Mouse (Mus musculus) granulocyte monocyte progenitor cell, adult 5-6 weeks (primary cell): Measurements from ENCODE around the gene Zfp583. TPM values are rescaled to one million over a fixed set of nuclear protein-coding genes. Genes with fewer than 3 reads are reported as not detected.
"Not testable (repeated sequence)": the region's sequence is repeated elsewhere in the genome, so short reads cannot be mapped to it uniquely, and the experiment has no call there.

ENCODE experiments used
- ATAC-seq: replicated peaks from 2 replicates; pipeline ENCODE4 v1.8.0; 2016; ENCODE audit warnings: mild to moderate bottlenecking, moderate TSS enrichment, inconsistent platforms; ENCODE audit not compliant: poor library complexity, severe bottlenecking
- total RNA-seq, 2 experiments: library from RNA; stranded (forward) in 1 of 2; stranded (reverse) in 1 of 2; fragments of 200-712, 200-1000 nt in 1 of 2; fragments of >200 nt in 1 of 2; fragmentation: Nextera tagmentation in 1 of 2; gene quantifications; 2 replicates each; pipeline ENCODE4 v1.2.3; 2014 to 2017

Gene Zfp583
- total RNA-seq (2014; fragmentation: Nextera tagmentation) (2.5 and 8.0 TPM in 2 replicates), total RNA-seq (2017) (1.3 and 2.1 TPM in 2 replicates)

DNA sequence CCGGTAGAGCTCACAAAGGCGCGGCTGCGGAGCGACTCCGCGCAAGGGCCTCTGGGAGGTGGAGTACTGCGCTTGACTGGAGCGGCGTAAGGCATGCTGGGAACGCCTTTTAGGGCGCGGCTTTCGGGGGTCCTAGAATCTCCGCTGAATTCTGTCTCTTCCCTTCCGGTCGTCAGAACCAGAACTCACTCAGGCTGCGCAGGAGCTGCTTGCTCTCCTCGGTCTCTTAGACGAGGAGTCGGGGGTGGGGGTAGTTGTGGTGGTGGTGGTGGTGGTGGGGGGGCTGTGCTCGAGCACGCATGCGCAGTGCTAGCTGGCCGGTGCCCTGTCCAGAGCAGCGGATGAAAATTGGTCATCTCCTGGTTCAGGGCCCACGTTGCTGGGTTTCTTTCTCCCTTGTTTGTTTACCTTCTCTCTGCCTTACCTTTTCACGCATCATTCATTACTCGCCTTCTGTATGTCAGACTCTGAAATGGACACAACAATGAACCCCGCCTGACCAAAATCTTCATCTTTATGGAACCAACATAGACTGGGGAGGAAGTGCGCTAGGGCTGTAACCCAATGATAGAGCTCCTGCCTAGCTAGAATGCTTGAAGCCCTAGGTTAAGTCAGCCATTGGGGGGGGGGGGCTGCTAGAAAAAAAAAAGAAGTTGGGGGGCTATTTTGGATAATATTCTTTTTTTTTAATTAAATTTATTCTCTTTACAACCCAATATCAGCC is at the start of gene Zfp583:
Gene Zfp583 (minus strand): TSS at position 53 of the 724 bp plus-strand sequence.
- peak; percentile 98 for ATAC-seq

DNA sequence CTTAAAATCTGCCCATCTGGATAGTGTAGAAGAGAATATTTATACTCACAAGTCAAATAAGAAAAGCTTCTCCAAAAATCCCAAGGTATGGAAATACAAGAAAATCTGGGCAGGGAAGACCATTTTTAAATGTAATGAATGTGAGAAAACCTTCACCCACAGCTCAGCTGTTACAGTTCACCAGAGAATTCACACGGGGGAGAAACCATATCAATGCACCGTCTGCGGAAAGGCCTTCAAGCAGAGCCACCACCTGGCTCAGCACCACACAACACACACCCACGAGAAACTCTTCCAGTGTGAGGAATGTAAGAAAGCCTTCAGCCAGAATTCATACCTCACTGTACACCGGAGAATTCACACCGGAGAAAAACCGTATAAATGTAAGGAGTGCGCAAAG is 47.4 kb upstream of the Zfp583 start:
- no peak for ATAC-seq

DNA sequence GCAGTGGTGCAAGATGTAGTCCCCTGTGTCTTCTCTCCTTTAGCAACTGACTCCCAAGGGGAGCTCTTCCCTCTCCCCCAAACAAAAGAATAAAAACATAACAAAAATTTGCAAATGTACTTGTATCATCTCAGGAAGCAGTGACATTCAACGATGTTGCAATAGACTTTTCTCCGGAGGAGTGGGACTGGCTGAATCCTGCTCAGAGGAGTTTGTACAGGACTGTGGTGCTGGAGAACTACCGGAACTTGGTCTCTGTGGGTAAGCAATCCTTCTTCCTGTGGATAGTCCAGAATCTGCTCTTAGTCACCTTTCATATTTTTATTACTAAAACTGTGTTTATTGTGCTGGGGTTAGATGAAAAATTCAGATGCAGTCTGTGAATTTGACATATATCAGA is 41.9 kb upstream of the Zfp583 start:
- peak; percentile 40; the same call in 1 of the 2 replicates for ATAC-seq

DNA sequence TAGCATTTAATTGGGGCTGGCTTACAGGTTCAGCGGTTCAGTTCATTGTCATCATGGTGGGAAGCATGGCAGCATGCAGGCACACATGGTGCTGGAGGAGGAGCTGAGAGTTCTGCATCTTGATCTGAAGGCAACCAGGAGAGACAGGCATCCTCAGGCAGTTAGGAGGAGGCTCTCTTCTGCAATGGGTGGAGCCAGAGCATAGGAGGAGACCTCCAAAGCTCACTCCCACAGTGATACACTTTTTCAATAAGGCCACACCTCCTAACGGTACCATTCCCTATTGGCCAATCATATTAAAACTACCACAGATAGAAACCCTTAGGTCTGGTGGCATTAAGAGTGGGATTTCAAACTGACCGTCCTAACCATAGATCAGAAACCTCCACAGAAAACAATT is 38.4 kb upstream of the Zfp583 start:
- no peak for ATAC-seq

DNA sequence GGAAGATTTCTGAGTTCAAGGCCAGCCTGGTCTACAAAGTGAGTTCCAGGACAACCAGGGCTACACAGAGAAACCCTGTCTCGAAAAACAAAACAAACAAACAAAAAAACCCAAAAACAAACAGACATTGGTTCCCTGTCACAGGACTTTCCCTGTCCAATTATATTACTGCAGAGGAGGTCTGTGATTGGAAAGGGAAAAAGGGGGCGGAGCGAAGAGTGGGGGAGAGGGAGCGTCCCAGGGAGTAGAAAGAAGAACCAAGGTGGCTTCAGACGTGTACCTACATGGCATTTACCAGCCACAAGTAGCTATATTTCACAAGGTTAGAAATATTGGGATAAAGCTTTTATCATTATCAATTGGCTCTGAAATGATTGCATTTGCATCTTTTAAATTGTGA is 37.1 kb upstream of the Zfp583 start:
- ATAC-seq, result not testable (repeated sequence)

DNA sequence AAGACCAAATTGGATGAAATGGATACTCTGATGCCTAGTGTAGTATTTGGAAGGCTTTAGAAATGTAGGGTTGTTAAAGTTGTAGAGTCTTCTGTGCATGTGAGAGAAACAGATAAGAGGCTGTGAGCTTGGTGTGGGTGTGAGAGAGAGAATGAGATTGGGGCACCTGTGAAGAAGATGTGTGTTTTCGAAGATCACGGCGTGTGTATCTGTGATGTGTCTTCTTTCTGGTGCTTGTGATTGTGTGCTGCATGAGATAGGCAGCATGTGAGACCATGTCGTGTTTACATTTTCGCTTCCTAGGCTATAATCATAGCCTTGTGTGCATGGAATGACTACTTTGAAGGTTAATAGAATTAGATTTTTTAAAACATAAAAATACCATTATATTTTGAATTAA is 36.1 kb upstream of the Zfp583 start:
- no peak for ATAC-seq

DNA sequence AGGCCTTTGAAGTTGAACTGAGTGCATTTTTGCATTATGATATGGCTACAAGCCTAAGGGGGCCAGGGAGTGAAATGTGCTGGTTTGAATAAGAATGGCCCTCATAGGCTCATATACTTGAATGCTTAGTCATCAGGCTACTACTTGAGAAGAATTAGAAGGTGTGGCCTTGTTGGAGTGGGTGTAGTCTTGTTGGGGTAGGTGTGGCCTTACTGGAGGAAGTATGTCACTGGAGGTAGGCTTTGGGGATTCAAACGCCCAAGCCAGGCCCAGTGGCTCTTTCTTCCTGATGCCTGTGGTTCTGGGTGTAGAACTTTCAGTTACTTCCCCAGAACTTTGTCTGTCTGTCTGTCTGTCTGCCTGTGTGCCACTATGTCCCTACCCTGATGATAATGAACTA is 33.7 kb upstream of the Zfp583 start:
- ATAC-seq, result no peak

DNA sequence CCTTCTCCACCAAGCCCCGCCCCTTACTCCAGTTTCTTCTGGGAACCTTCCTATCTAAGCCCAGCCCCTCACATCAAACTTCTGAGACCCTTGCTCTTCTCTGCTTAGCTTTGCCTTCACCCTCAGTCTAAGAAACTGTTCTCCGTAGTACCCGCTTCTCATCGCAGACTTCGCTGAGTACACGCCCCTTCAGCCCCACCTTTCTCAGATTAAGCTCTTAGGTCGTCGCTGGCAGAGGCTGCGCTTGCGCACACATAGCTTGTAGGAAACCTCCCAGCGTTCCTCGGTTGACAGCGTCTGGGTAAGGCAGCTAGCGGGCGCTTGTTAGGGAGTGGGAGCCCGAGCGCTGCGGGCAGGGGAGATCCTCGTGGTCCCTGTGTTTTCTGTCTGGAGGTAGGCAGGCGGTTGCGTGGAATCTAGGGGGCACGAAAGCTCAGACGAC is 32.0 kb upstream of the Zfp583 start, which contains the start of gene Zfp78:
Gene Zfp78 (plus strand): TSS at position 234 of the 442 bp plus-strand sequence.
- ATAC-seq, result peak; percentile 65

DNA sequence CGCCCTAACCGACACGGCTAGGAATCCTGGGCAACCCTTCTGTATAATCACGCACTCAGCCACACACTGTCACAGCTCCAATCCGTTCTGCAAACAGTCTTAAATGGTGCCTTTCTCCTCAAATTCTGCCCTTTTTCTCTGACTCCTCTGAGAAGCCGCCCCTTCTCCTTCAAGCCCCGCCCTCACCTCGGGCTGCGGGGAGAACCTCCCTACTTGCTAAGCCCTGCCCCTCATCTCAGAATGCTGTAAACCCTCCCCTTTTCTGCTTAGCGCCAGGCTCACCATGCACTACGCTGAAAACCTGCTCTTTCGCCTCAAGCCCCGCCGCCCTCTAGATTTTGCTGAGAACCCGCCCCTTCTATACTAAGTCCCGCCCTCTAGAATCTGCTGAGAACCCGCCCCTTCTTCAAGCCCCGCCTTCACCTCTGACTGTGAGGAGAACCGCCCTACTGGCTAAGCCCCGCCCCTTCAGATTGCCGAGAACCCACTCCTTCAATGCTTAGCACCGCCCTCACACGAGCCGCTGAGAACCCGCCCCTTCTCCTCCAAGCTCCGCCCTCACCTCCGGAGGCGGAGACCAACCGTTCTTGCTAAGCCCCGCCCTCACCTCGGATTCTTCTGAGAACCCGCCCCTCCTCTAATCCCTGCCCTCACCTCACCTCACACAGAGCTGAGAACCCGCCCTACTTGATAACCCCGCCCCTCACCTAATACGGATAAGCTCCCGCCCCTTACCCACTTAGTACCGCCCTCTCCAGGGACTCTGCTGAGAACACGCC is 31.4 kb upstream of the Zfp583 start:
- ATAC-seq, result peak; percentile 76

DNA sequence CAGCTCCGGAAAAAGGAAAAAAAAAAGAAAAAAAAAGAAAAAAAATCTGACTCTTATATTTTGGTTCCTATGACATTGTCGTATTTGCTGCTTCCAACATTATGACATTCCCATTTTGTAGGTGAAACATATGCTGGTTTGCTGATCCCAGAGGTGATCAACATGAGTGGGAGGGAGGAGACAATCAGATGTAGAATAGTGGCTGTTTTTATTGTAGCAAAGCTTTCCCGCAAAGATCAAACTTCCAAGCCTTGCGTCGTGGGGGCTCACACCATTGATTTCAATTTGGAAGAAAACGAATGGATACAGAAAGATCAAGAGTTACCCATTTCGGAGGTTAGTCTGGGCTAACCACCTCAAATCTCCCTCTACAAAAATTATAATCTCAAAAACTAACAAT is 30.7 kb upstream of the Zfp583 start:
- ATAC-seq, result no peak

DNA sequence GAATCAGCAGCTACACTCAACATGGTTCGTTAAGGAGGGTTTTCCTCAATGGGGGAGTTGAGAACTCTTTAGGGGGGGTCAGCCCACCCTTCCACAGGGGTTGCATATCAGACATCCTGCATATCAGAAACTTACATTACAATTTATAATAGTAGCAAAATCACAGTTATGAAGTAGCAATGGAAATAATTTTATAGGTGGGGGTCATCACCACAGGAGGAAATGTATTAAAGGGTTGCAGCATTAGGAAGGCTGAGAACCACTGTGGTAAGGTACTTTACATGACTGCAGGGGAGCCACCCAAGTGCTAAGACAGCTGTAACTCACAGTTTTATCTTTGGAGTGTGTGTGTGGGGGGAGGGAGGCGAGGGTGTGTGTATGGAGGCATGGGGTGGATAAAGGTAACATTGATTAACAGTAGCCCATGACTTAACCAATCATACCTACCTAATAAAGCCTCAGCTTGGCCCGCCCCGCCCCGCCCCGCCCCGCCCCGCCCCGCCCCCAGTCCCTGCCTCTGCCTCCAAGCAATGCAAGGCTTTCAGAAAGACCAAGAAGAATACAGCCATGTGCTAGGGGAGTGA is 29.5 kb upstream of the Zfp583 start:
- ATAC-seq, result no peak

DNA sequence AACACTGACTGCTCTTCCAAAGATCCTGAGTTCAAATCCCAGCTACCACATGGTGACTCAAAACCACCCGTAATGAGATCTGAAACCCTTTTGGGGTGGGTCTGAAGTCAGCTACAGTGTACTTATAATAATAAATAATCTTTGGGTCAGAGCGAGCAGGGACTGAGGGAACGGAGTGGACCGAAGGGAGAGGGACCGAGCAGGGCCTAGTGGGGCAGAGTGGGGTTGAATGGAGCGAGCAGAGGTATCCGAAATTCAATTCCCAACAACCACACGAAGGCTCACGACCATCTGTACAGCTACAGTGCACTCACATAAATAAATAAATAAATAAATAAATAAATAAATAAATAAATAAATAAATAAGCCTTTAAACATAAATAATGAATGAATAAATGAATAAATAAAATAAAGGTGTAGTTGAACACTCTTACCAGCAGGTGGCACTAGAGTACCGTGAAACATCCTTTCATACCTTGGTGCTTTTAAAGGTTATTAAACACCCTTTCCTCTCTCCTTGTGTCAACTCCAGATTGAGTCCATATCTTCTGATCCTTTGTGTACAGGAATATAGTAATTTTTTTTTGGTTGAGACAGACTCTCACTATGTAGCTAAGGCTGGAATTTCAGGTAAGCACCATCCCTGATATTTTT is 28.0 kb upstream of the Zfp583 start:
- ATAC-seq, result no peak

DNA sequence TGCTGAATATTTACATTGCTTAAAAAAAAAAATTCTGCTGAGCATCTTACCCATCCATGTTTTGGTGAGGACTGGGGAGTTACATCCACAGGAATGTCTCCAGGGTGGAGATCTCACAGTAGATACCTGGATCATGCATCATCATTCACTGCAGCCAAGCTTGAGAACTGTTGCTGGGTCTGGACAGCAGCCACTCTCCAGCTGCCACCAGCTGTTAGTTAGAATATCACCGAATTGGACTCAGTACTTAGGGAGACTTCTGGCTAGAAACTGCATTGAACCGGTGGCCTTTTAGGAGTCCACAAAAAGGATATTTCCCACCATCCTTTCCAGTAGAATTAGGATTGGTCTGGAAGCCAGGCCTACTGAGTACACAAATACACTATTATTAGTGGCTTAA is 27.0 kb upstream of the Zfp583 start:
- ATAC-seq, result no peak

DNA sequence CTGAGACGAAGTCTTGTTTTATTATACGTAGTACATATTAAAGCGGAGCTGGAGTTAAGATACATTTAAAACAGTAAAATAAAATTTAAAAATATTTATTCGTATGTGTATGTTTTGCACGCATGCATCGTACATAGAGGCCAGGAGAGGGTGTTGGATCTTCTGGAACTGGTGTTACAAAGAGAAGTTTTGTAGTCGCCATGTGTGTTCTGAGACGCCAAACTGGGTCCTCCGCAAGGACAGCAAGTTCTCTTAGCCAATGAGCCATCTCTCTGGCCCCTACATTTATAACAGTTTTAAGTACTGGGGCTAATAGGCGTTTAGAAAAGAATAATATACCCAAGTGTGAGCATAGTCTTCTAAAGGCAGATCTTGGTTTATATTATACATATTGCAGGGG is 13.0 kb upstream of the Zfp583 start:
- ATAC-seq, result no peak

DNA sequence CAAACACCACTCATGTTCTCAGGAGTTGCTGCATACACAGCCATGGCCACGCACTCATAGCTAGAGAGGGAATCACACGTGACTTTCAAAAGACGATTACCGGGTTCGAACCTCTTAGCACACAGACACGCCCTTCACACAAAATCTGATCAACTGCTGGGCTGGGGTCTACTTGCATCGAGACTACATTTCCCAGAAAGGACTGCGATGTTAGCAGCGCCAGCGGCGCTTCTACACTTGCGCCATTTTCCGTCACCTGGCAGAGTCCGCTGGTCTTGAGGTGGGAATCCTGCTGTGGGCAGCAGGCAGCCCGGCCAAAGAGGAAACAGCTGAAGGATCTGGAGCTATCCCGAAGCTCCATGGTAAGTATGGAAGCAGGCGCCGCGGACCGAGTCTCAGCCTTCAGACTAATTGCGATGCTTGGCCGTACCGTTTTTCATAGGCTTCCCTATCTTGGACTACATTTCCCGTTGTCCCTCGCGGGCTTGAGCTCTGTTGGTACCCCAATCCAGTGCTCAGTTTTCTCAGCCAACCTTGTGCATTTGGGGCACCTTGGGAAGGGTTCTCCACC is 12.5 kb upstream of the Zfp583 start, which contains the start of gene Gm3854:
Gene Gm3854 (plus strand): TSS at position 259 of the 571 bp plus-strand sequence.
- ATAC-seq, result peak; percentile 92

DNA sequence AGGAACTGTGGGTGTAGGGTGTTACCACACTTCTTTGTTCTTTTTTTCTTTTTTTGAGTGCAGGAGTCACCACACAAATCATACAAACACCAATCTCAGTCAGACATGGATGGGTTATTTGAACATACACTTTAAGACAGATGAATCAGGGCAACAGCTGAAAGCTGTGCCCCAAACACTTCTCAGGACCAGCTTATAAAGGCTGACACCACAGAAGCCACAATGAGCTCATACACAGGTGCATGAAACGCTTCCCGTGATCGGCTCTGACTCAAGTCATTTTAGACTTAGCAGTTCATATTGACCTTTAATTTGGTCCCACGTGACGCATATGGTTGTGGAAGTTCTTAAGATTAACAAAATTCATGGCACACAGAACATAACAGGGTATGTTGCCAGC is 8.8 kb upstream of the Zfp583 start:
- ATAC-seq, result no peak

DNA sequence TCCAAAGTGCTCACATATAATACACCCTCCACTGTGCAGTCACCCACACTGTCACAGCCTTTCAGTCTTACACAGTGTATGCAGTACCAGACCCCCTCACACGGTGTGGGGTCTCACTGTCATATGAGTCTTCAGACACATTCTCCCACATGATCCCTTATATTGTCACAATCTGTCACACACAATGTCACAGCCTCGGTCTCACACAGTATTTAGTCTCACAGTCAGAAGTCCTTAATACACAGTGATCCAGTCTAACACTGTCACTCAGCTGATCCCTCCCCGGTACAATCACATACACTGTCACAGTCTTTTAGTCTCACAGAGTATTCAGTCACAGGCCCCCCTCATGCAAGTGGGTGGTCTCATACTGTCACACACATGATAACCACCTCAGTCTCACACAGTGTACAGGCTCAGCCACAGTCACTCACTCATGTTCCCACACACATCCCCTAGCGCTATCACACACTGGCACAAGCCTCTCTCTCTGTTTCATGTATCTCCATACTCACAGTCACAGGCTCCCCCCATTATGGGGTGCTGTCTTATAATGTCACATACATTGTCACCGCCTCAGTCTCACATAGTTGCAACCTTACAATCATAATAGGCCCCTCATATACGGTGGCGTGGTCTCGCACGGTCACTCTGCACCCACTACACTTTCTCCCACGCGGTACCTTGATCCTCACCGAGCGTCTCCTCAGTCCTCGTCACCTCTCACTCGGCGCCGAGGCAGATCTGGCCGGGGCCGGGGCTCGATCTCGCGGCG is 440 bp downstream of the Zfp583 start:
- peak; percentile 30 for ATAC-seq

DNA sequence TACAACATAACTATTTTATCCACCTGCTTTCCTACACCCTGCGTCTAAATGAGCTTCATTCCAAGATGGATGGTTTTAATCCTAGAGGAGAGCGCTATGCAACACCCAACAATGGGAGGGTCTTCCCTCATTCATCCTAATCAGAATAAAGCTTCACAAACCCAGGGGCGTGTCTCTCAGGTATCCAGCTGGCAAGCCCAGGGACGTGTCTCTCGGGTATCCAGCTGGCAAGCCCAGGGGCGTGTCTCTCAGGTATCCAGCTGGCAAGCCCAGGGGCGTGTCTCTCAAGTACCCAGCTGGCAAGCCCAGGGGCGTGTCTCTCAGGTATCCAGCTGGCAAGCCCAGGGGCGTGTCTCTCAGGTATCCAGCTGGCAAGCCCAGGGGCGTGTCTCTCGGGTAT is 30.3 kb downstream of the Zfp583 start:
- not testable (repeated sequence) for ATAC-seq

DNA sequence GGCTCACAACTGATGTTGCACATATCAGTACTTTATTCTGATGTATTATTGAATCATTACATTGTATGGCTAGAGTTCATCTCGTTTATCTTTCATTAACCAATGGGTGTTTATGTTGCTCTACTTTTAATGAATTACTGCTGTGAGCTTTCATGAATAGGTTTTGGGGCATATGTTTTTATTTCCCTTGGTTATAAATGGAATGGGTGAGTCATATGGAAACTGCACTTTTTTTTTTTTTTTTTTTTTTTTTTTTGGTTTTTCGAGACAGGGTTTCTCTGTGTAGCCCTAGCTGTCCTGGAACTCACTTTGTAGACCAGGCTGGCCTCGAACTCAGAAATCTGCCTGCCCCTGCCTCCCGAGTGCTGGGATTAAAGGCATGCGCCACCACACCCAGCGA is 40.0 kb downstream of the Zfp583 start:
- ATAC-seq, result not testable (repeated sequence)
